Mouse (Mus musculus): ENCODE data around the gene C1qtnf9. TPM values are rescaled to one million over a fixed set of nuclear protein-coding genes. Genes with fewer than 3 reads are reported as not detected.

The C1qtnf9 gene
- polyA plus RNA-seq, 1 experiment from 2014 or later = 0.30 TPM

DNA sequence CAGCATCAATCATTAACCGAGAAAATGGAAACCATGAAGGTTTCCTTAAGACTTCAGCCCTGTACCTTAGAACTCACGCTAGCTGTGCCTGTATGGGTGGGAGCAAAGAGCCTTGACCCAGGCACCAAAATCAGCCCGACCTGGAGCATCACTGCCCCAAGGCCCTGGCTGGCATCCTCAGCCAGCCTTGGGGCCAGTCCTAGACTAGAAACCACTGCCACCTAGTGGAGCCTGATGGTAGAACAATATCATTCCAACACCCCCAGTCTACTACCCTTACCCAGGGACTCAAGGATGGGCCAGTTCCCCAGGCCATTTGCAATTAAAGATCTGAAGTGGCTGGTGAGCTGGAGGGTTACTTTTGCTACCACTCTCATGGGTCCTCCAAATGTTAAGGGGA, 22.2 kb downstream of the C1qtnf9 start:
- H3K4me2 ChIP-seq (ENCODE audit: low read length) = no peak overlapping the region
- peak; percentile 74 for TF ChIP-seq CTCF (IDR thresholded peaks at IDR 0.05; ENCODE audit: low read depth)
- H3K27me3 ChIP-seq (ENCODE audit: insufficient read depth, low read length) = no peaks in the 10 kb centered on the region
- 28% methylated on average over 3 of the region's 3 CpGs for WGBS
- H3K4me1 ChIP-seq (replicated peaks; ENCODE audit: insufficient read depth, low read length) = no peaks in the 10 kb centered on the region
- H3K9ac ChIP-seq (ENCODE audit: low read depth, low read length) = no peak overlapping the region
- no peaks in the 10 kb centered on the region for H3K9me3 ChIP-seq (replicated peaks; ENCODE audit: low read length)
- H3K27ac ChIP-seq = no peak overlapping the region
- H3K36me3 ChIP-seq (ENCODE audit: insufficient read depth, low read length) = peaks cover 14% of the 10 kb centered on the region; the same call in 1 of the 2 replicates
- no peak overlapping the region for H3K4me3 ChIP-seq (replicated peaks; ENCODE audit: low read depth, low read length)
- DNase-seq (ENCODE audit: low spot score) = peak; percentile 59
- peak; percentile 40; the same call in 1 of the 2 replicates for ATAC-seq (replicated peaks; ENCODE audit: low FRiP score, low read depth)

DNA sequence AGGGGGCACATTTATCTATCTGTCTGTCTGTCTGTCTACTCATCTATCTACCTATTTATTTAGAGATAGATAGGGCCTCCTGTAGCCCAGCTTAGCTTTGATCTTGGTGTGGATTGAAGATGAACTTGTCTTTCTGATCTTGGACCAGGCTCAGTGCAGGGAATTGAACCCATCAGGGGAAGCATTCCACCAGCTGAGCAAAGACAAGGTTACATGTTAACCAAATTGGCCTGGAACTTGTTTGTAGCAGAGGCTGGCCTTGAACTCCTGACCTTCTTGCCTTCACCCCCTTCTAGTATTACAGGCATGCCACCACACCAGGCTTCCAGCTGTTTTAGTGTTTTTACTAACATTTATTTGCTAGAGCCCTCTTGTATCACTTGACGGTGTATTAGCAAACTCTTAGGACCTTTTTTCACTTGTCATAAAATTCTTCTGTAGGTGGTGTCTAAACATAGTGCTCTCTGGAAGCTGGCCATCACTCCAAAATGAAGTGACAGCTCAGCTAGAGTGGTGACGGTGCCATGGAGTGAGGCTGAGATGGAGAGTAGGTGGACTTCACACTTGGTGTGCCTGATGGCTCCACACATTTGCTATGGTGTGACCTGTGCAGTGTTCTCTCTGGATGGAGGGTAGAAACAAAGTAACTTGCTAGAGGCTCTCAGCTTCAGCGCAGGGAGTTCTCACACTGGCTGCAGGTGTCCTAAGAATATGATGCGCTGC, 28.8 kb downstream of the C1qtnf9 start:
- WGBS = 75% methylated on average over 4 of the region's 4 CpGs
- H3K4me2 ChIP-seq (ENCODE audit: low read length) = no peak overlapping the region
- no peak overlapping the region for H3K27ac ChIP-seq
- DNase-seq (ENCODE audit: low spot score) (no peak), ATAC-seq (replicated peaks; ENCODE audit: low FRiP score, low read depth) (no peak)
- peaks cover 14% of the 10 kb centered on the region for H3K36me3 ChIP-seq (ENCODE audit: insufficient read depth, low read length)
- H3K9ac ChIP-seq (ENCODE audit: low read depth, low read length) = no peak overlapping the region
- no peak overlapping the region for H3K4me3 ChIP-seq (replicated peaks; ENCODE audit: low read depth, low read length)
- no peak for TF ChIP-seq CTCF (IDR thresholded peaks at IDR 0.05; ENCODE audit: low read depth)
- no peaks in the 10 kb centered on the region for H3K27me3 ChIP-seq (ENCODE audit: insufficient read depth, low read length)
- H3K4me1 ChIP-seq (replicated peaks; ENCODE audit: insufficient read depth, low read length) = no peaks in the 10 kb centered on the region
- H3K9me3 ChIP-seq (replicated peaks; ENCODE audit: low read length) = no peaks in the 10 kb centered on the region

DNA sequence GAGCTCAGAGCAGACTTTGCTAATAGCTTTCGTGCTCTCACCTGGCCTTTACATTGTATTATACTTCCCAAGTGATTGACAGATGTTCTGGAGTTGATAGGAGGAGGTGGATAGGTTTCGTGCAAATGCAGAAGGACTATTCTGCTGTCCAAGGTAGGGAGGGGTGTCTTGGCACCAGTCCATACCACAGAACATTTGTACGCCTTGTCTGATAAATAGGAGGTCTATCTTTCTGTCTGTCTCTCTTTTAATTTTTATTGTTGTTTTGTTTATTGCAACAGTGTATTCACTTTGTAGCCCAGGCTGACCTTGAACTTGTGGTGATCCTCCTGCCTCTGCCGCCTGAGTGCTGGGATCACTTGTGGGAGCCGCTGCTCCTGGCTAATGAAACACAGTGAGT, 29.7 kb downstream of the C1qtnf9 start:
- no peak overlapping the region for H3K27ac ChIP-seq
- WGBS = 94% methylated on average over 5 of the region's 5 CpGs

DNA sequence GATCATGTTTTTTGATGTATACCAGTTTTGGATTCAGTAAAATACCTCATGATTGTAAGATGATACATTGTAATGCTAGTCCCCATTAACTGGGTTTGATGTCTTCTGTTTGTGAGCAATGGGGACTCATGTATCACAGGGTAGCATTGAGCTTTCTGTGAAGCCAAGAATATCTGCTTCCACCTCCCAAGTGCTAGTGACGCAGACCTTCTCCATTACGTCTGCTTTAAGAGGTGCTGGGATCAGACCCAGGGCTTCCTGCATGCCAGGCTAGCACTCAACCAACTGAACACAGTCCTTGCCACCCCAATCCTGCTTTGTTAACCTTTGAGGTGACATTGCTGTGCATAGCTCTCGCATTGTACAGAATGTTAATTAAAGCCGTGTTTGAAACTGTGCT, 30.8 kb downstream of the C1qtnf9 start:
- H3K9me3 ChIP-seq (replicated peaks; ENCODE audit: low read length) = no peaks in the 10 kb centered on the region
- no peaks in the 10 kb centered on the region for H3K4me1 ChIP-seq (replicated peaks; ENCODE audit: insufficient read depth, low read length)
- no peak overlapping the region for H3K9ac ChIP-seq (ENCODE audit: low read depth, low read length)
- WGBS = 82% methylated on average over 4 of the region's 4 CpGs
- no peaks in the 10 kb centered on the region for H3K27me3 ChIP-seq (ENCODE audit: insufficient read depth, low read length)
- no peak overlapping the region for H3K4me3 ChIP-seq (replicated peaks; ENCODE audit: low read depth, low read length)
- no peak overlapping the region for H3K4me2 ChIP-seq (ENCODE audit: low read length)
- DNase-seq (ENCODE audit: low spot score) (no peak), ATAC-seq (replicated peaks; ENCODE audit: low FRiP score, low read depth) (no peak)
- TF ChIP-seq CTCF (IDR thresholded peaks at IDR 0.05; ENCODE audit: low read depth) = no peak
- H3K27ac ChIP-seq = no peak overlapping the region
- H3K36me3 ChIP-seq (ENCODE audit: insufficient read depth, low read length) = peaks cover 13% of the 10 kb centered on the region; the same call in 1 of the 2 replicates

More for the DNA sequence above, 29.7 kb downstream of the C1qtnf9 start:
- Histone ChIP-seq H3K27me3 (ENCODE audit: insufficient read depth, low read length) (no peaks in the 10 kb centered on the region), H3K9ac (ENCODE audit: low read depth, low read length) (no peak overlapping the region), H3K9me3 (replicated peaks; ENCODE audit: low read length) (no peaks in the 10 kb centered on the region), H3K4me2 (ENCODE audit: low read length) (no peak overlapping the region), H3K4me3 (replicated peaks; ENCODE audit: low read depth, low read length) (no peak overlapping the region), H3K36me3 (ENCODE audit: insufficient read depth, low read length) (peaks cover 10% of the 10 kb centered on the region; the same call in 1 of the 2 replicates), H3K4me1 (replicated peaks; ENCODE audit: insufficient read depth, low read length) (no peaks in the 10 kb centered on the region)
- no peak for ATAC-seq (replicated peaks; ENCODE audit: low FRiP score, low read depth)
- DNase-seq (ENCODE audit: low spot score) = no peak
- no peak for TF ChIP-seq CTCF (IDR thresholded peaks at IDR 0.05; ENCODE audit: low read depth)

DNA sequence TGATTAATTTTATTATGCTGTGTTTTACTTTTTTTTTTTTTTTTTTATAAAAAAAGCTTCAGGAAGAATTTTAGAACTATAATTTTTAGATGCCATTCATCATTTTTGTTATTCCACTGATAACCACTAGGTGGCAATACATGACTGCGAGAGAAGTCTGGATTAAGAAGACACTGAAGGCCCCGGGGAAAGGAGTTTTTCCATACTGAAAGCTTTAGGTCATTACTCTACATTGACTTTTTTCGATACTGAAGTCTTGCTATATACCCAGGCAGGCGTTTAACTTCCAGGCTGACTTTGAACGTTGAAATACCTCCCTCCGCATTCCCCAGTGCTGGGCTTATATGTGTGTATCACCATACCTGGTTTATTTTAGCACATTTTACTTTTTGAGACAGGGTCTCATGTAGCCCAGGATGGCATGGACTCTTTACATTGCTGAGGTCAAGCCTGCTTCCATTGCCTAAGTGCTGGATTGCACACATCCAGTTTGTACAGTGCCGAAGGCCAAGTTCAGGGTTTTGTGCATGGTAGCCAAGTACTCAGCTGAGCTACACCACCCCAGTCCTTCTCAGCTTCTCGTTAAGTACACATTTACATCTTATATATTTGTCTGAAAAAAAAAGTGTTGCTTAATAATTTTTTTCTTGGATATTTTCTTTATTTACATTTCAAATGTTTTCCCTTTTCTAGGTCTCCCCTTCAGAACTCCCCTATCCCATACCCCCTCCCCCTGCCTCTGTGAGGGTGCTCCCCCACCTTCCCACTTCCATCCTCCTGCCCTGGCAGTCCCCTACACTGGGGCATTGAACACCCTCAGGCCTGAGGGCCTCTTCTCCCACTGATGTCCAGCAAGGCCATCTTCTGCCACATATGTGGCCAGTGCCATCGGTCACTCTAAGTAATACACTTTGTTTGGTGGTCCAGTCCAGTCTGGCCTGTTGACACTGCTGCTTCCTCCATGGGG, 32.1 kb downstream of the C1qtnf9 start:
- no peak overlapping the region for H3K27ac ChIP-seq
- H3K9ac ChIP-seq (ENCODE audit: low read depth, low read length) = no peak overlapping the region
- no peak overlapping the region for H3K4me3 ChIP-seq (replicated peaks; ENCODE audit: low read depth, low read length)
- no peak overlapping the region for H3K4me2 ChIP-seq (ENCODE audit: low read length)
- peak; percentile 81 for TF ChIP-seq CTCF (IDR thresholded peaks at IDR 0.05; ENCODE audit: low read depth)
- H3K36me3 ChIP-seq (ENCODE audit: insufficient read depth, low read length) = peaks cover 19% of the 10 kb centered on the region
- no peak for ATAC-seq (replicated peaks; ENCODE audit: low FRiP score, low read depth)
- DNase-seq (ENCODE audit: low spot score) = peak; percentile 91
- no peaks in the 10 kb centered on the region for H3K27me3 ChIP-seq (ENCODE audit: insufficient read depth, low read length)
- no peaks in the 10 kb centered on the region for H3K9me3 ChIP-seq (replicated peaks; ENCODE audit: low read length)
- 50% methylated on average over 9 of the region's 9 CpGs for WGBS
- H3K4me1 ChIP-seq (replicated peaks; ENCODE audit: insufficient read depth, low read length) = no peaks in the 10 kb centered on the region

DNA sequence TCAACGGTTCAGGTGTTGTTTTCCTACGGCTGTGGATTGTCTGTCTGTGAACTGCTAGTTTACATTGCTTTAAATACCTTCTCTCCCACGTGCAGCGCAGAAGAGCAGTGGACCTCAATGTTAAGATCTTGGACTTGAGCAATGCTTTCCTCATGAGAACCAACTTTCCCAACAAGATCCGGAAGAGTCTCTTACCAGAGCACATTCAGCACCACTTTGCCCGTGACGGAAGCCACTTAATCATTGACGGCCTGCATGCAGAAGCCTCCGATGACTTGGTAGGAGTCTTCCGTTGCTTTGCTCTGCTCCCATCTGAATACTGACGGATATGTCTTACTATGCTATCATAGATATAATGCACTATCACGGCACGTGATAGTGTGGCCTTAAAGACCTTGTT, 34.1 kb downstream of the C1qtnf9 start:
- Histone ChIP-seq H3K9ac (ENCODE audit: low read depth, low read length) (no peak overlapping the region), H3K27me3 (ENCODE audit: insufficient read depth, low read length) (no peaks in the 10 kb centered on the region), H3K36me3 (ENCODE audit: insufficient read depth, low read length) (peaks cover 16% of the 10 kb centered on the region; the same call in 1 of the 2 replicates), H3K4me1 (replicated peaks; ENCODE audit: insufficient read depth, low read length) (peaks cover 1% of the 10 kb centered on the region; the same call in 1 of the 2 replicates), H3K4me2 (ENCODE audit: low read length) (no peak overlapping the region), H3K9me3 (replicated peaks; ENCODE audit: low read length) (no peaks in the 10 kb centered on the region), H3K27ac (no peak overlapping the region), H3K4me3 (replicated peaks; ENCODE audit: low read depth, low read length) (no peak overlapping the region)
- TF ChIP-seq CTCF (IDR thresholded peaks at IDR 0.05; ENCODE audit: low read depth) = no peak
- 94% methylated on average over 13 of the region's 13 CpGs for WGBS
- no peak for DNase-seq (ENCODE audit: low spot score)
- no peak for ATAC-seq (replicated peaks; ENCODE audit: low FRiP score, low read depth)
